Mouse (Mus musculus): ENCODE data around the gene Mat1a. TPM values are rescaled to one million over a fixed set of nuclear protein-coding genes. Genes with fewer than 3 reads are reported as not detected.

The Mat1a gene
- total RNA-seq (2014; fragmentation: Nextera tagmentation) (not detected in 2 replicates), total RNA-seq (2017) (0.06 and 0.11 TPM in 2 replicates), polyA plus RNA-seq (2012) (not detected in 2 replicates)

DNA sequence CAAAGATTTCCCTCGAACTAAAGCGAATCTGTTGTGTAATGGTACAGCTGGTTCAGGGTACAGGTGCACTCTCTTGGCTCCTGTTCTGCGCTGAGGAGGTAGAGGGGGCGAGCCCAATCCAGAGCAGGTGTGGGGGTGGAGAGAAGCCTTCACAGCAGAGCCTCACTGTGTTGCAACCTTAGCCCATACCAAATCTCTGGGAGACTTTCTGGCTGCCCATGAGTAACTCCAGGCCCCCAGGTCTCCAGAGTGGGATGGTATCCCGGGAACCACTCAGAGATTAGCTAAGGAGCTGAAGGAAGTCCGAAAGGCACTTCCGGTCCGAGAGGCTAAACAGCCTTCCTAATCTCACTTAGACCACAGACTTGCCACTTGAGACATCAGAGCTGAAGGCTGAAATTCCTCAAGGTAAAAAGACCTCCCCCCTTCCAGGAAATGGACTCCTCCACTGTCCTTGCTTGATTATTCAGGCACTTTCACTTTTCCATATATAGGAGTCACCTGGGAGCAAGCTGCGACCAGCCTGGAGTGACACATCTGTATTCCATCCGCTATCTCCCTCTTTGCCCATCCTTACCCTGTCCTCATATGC is at the start of gene Mat1a:
Gene Mat1a, plus strand, starts transcription at position 183 of the 592 bp plus-strand sequence.
- no peaks in the 10 kb centered on the region for H3K27me3 ChIP-seq (ENCODE audit: insufficient read depth, low read length)
- ATAC-seq (ENCODE audit: extremely low read depth, insufficient number of reproducible peaks, low FRiP score, poor library complexity, severe bottlenecking) (no peak), DNase-seq (ENCODE audit: low spot score) (no peak)
- no peak within 1 kb of the TSS for H3K4me3 ChIP-seq (ENCODE audit: low read depth, low read length)
- no peaks in the 10 kb centered on the region for H3K4me1 ChIP-seq (ENCODE audit: insufficient read depth, low read depth, low read length)
- TF ChIP-seq CTCF (IDR thresholded peaks at IDR 0.05; ENCODE audit: low read depth, low read length) (no peak), GATA2 (IDR thresholded peaks at IDR 0.05; ENCODE audit: borderline replicate concordance, low read depth, low read length) (no peak), GATA1 (IDR thresholded peaks at IDR 0.05; ENCODE audit: borderline replicate concordance, low read length) (no peak), TAL1 (conservative IDR thresholded peaks at IDR 0.05; ENCODE audit: low read depth, low read length) (no peak), POLR2AphosphoS5 (IDR thresholded peaks at IDR 0.05; ENCODE audit: insufficient replicate concordance, low read depth, low read length) (no peak)
- H3K9me3 ChIP-seq (replicated peaks), result no peaks in the 10 kb centered on the region
- no peaks in the 10 kb centered on the region for H3K36me3 ChIP-seq (replicated peaks)

DNA sequence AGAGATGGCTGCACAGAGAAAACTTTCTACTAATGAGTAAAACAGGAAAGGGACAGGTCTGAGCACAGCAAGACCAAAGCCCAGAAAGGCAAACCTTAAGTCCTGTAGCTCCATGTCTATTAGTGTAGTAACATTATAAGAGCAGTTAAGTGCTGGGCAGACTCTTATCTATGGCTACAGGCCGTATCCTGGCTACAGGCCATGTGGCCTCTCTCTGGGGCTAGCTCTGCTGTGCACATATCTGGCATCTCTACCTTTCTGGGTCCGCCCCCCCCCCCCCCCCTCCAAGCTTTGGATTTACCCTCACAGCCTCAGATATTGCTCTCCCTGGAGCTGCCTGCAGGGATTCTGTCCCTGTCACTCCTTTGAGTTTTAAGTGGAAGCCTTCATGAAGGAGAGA is 39.7 kb upstream of the Mat1a start:
- ATAC-seq (ENCODE audit: extremely low read depth, insufficient number of reproducible peaks, low FRiP score, poor library complexity, severe bottlenecking) (no peak), DNase-seq (ENCODE audit: low spot score) (no peak)
- Histone ChIP-seq H3K4me1 (ENCODE audit: insufficient read depth, low read depth, low read length) (no peaks in the 10 kb centered on the region), H3K9me3 (replicated peaks) (no peaks in the 10 kb centered on the region), H3K27me3 (ENCODE audit: insufficient read depth, low read length) (peaks cover 3% of the 10 kb centered on the region; the same call in 1 of the 2 replicates), H3K4me3 (ENCODE audit: low read depth, low read length) (no peak overlapping the region), H3K36me3 (replicated peaks) (no peaks in the 10 kb centered on the region)
- TF ChIP-seq TAL1 (conservative IDR thresholded peaks at IDR 0.05; ENCODE audit: low read depth, low read length), result no peak

- H3K9me3 ChIP-seq (replicated peaks), result no peaks in the 10 kb centered on the region
- no peaks in the 10 kb centered on the region for H3K4me1 ChIP-seq (ENCODE audit: insufficient read depth, low read depth, low read length)
- DNase-seq (ENCODE audit: low spot score) (no peak), ATAC-seq (ENCODE audit: extremely low read depth, insufficient number of reproducible peaks, low FRiP score, poor library complexity, severe bottlenecking) (no peak)
- peaks cover 3% of the 10 kb centered on the region; the same call in 1 of the 2 replicates for H3K27me3 ChIP-seq (ENCODE audit: insufficient read depth, low read length)
- no peaks in the 10 kb centered on the region for H3K36me3 ChIP-seq (replicated peaks)
- no peak overlapping the region for H3K4me3 ChIP-seq (ENCODE audit: low read depth, low read length)
- TF ChIP-seq GATA2 (IDR thresholded peaks at IDR 0.05; ENCODE audit: borderline replicate concordance, low read depth, low read length) (no peak), TAL1 (conservative IDR thresholded peaks at IDR 0.05; ENCODE audit: low read depth, low read length) (no peak), POLR2AphosphoS5 (IDR thresholded peaks at IDR 0.05; ENCODE audit: insufficient replicate concordance, low read depth, low read length) (no peak), GATA1 (IDR thresholded peaks at IDR 0.05; ENCODE audit: borderline replicate concordance, low read length) (no peak), CTCF (IDR thresholded peaks at IDR 0.05; ENCODE audit: low read depth, low read length) (no peak)
Measured at GRCm38 (mm10) chr14:41066416-41066815, 38.4 kb upstream of the Mat1a start.

- no peaks in the 10 kb centered on the region for H3K36me3 ChIP-seq (replicated peaks)
- H3K4me3 ChIP-seq (ENCODE audit: low read depth, low read length), result no peak within 1 kb of the TSS
- no peak for TF ChIP-seq GATA2 (IDR thresholded peaks at IDR 0.05; ENCODE audit: borderline replicate concordance, low read depth, low read length)
- no peak for TF ChIP-seq GATA1 (IDR thresholded peaks at IDR 0.05; ENCODE audit: borderline replicate concordance, low read length)
- TF ChIP-seq POLR2AphosphoS5 (IDR thresholded peaks at IDR 0.05; ENCODE audit: insufficient replicate concordance, low read depth, low read length), result no peak
- TF ChIP-seq CTCF (IDR thresholded peaks at IDR 0.05; ENCODE audit: low read depth, low read length), result no peak
- TF ChIP-seq TAL1 (conservative IDR thresholded peaks at IDR 0.05; ENCODE audit: low read depth, low read length), result no peak
- no peak for ATAC-seq (ENCODE audit: extremely low read depth, insufficient number of reproducible peaks, low FRiP score, poor library complexity, severe bottlenecking)
- no peaks in the 10 kb centered on the region for H3K9me3 ChIP-seq (replicated peaks)
- H3K27me3 ChIP-seq (ENCODE audit: insufficient read depth, low read length), result peaks cover 5% of the 10 kb centered on the region
- no peaks in the 10 kb centered on the region for H3K4me1 ChIP-seq (ENCODE audit: insufficient read depth, low read depth, low read length)
- no peak for DNase-seq (ENCODE audit: low spot score)
Measured at GRCm38 (mm10) chr14:41069108-41069507, 35.7 kb upstream of the Mat1a start, which contains the start of gene Dydc2. TSS of gene Dydc2 (minus strand) at chr14:41069208.

- ATAC-seq (ENCODE audit: extremely low read depth, insufficient number of reproducible peaks, low FRiP score, poor library complexity, severe bottlenecking) (no peak), DNase-seq (ENCODE audit: low spot score) (no peak)
- TF ChIP-seq POLR2AphosphoS5 (IDR thresholded peaks at IDR 0.05; ENCODE audit: insufficient replicate concordance, low read depth, low read length) (no peak), CTCF (IDR thresholded peaks at IDR 0.05; ENCODE audit: low read depth, low read length) (no peak), GATA1 (IDR thresholded peaks at IDR 0.05; ENCODE audit: borderline replicate concordance, low read length) (no peak), TAL1 (conservative IDR thresholded peaks at IDR 0.05; ENCODE audit: low read depth, low read length) (no peak)
- Histone ChIP-seq H3K9me3 (replicated peaks) (no peaks in the 10 kb centered on the region), H3K27me3 (ENCODE audit: insufficient read depth, low read length) (peaks cover 5% of the 10 kb centered on the region), H3K4me3 (ENCODE audit: low read depth, low read length) (no peak overlapping the region), H3K36me3 (replicated peaks) (no peaks in the 10 kb centered on the region), H3K4me1 (ENCODE audit: insufficient read depth, low read depth, low read length) (no peaks in the 10 kb centered on the region)
Measured at GRCm38 (mm10) chr14:41070343-41070742, 34.5 kb upstream of the Mat1a start.

DNA sequence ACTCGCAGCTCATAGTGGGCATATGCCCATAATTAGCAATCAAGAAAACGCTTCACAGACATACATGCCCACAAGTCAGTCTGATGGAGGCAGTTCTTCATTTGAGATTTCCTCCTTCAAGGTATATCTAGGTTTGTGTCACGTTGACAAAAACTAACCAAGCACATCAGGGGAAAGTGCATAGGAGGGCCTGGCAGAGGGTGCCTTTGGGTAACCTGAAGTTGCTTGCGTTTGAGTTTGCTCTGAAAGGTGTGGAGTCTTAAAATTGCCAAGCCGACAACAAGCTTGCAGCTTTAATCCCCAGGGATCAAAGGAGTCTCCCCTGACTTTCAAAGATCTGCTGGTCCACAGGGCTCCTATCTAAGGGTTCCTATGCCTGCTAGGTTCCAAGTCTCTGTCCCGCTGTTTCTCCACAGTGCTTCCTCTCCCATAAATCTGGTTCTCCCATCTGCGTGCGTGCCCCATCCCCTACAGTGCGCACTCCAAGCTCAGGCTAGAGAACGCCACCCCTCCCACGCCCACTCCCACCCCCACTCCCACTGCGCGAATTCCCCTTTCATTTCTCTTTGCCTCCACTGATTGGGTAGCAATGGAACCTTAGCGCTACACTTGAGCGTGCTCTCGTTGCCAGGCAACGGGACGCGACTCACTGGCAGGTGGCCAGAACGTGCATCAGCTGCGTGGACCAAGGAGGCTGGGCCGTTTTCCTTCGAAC is 32.4 kb upstream of the Mat1a start, which contains the start of gene Dydc1:
Gene Dydc1, plus strand, starts transcription at position 683 of the 715 bp plus-strand sequence.
- peaks cover 8% of the 10 kb centered on the region for H3K27me3 ChIP-seq (ENCODE audit: insufficient read depth, low read length)
- TF ChIP-seq POLR2AphosphoS5 (IDR thresholded peaks at IDR 0.05; ENCODE audit: insufficient replicate concordance, low read depth, low read length) (no peak), GATA1 (IDR thresholded peaks at IDR 0.05; ENCODE audit: borderline replicate concordance, low read length) (no peak)
- H3K9me3 ChIP-seq (replicated peaks), result no peaks in the 10 kb centered on the region
- no peaks in the 10 kb centered on the region for H3K4me1 ChIP-seq (ENCODE audit: insufficient read depth, low read depth, low read length)
- H3K4me3 ChIP-seq (ENCODE audit: low read depth, low read length), result no peak within 1 kb of the TSS
- ATAC-seq (ENCODE audit: extremely low read depth, insufficient number of reproducible peaks, low FRiP score, poor library complexity, severe bottlenecking) (no peak), DNase-seq (ENCODE audit: low spot score) (no peak)
- H3K36me3 ChIP-seq (replicated peaks), result no peaks in the 10 kb centered on the region
